Comparison of ENCODE assay signal across 8 mouse cellular contexts in genomic region chr13:59820114-59820513, GRCm38 (mm10). TPM values are rescaled to one million over a fixed set of nuclear protein-coding genes. Genes with fewer than 3 reads are reported as not detected.
DNase-seq lines count a peak whose midpoint lies in the region; ATAC-seq lines count a peak whose summit lies in the region.

No protein-coding gene starts in this region.

- no peak overlapping the region for H3K9ac ChIP-seq in forebrain, embryonic 12.5 days
- no peak overlapping the region for H3K9ac ChIP-seq in intestine, embryonic 15.5 days

- H3K9me3 ChIP-seq in forebrain, embryonic 12.5 days, result no peaks in the 10 kb centered on the region
- no peaks in the 10 kb centered on the region for H3K9me3 ChIP-seq in intestine, embryonic 15.5 days

- no peak overlapping the region for H3K27ac ChIP-seq in forebrain, embryonic 12.5 days
- H3K27ac ChIP-seq in intestine, embryonic 15.5 days, result no peak overlapping the region

- peaks cover 34% of the 10 kb centered on the region for H3K4me1 ChIP-seq in forebrain, embryonic 12.5 days
- H3K4me1 ChIP-seq in intestine, embryonic 15.5 days (replicated peaks), result peaks cover 21% of the 10 kb centered on the region

- ATAC-seq in forebrain, embryonic 12.5 days (ENCODE audit: low FRiP score), result no peak
- ATAC-seq in intestine, embryonic 15.5 days, result no peak

- H3K4me3 ChIP-seq in forebrain, embryonic 12.5 days (replicated peaks), result no peak overlapping the region
- H3K4me3 ChIP-seq in intestine, embryonic 15.5 days (replicated peaks), result no peak overlapping the region

- H3K4me2 ChIP-seq in forebrain, embryonic 12.5 days, result peak overlapping the region; percentile 8; the same call in 1 of the 2 replicates
- peak overlapping the region; percentile 29 for H3K4me2 ChIP-seq in intestine, embryonic 15.5 days (replicated peaks)

- DNase-seq in adrenal gland, postnatal 14 days, result peak; percentile 49
- no peak for DNase-seq in adrenal gland, adult 8-10 months
- peak; percentile 68 for DNase-seq in lung, postnatal 36 days
- DNase-seq in left cerebral cortex, postnatal 36 days (ENCODE audit: low spot score in 2 of 2), result no peak
- DNase-seq in urinary bladder, adult 18-20 months (ENCODE audit: low spot score in 2 of 2), result no peak
- DNase-seq in gastrocnemius, postnatal 4 days (ENCODE audit: low spot score in 2 of 2), result no peak

- H3K36me3 ChIP-seq in forebrain, embryonic 12.5 days (replicated peaks), result peaks cover 27% of the 10 kb centered on the region
- peaks cover 8% of the 10 kb centered on the region; the same call in 1 of the 2 replicates for H3K36me3 ChIP-seq in intestine, embryonic 15.5 days

- 84% methylated on average over 4 of the region's 4 CpGs for WGBS in forebrain, embryonic 12.5 days
- WGBS in intestine, embryonic 15.5 days, result 65% methylated on average over 4 of the region's 4 CpGs

- H3K27me3 ChIP-seq in forebrain, embryonic 12.5 days, result no peaks in the 10 kb centered on the region
- H3K27me3 ChIP-seq in intestine, embryonic 15.5 days (replicated peaks), result no peaks in the 10 kb centered on the region

- intact Hi-C loops in left cerebral cortex, postnatal 36 days (cut with DNase I), result no loop called here

RNA-seq across cellular contexts. Expression of gene Tut7, which starts 2.8 kb away (rescaled TPM):
- total RNA-seq in adrenal gland, postnatal 14 days (2021), result 67.8 and 79.4 TPM in 2 replicates
- 10 to 100 TPM; 68.7 to 86.7 (median 74.9) TPM for total RNA-seq in adrenal gland, adult 8-10 months (2022)
- 63.8 and 64.2 TPM in 2 replicates for polyA plus RNA-seq in forebrain, embryonic 12.5 days (2016; fragmentation: Nextera tagmentation; extraction: Ambion mirVana)
- polyA plus RNA-seq in intestine, embryonic 15.5 days (2015; fragmentation: Nextera tagmentation; extraction: Ambion mirVana), result 41.7 and 43.6 TPM in 2 replicates
- 10 to 100 TPM; 56.0 to 66.8 TPM for total RNA-seq in left cerebral cortex, postnatal 36 days (2021)
- total RNA-seq in gastrocnemius, postnatal 4 days (2021), result 10 to 100 TPM; 53.7 to 65.8 TPM

RNA-seq across cellular contexts. Expression of gene Gm49354, which starts 38.1 kb away (rescaled TPM):
- total RNA-seq in adrenal gland, postnatal 14 days (2021), result not detected in 2 replicates
- total RNA-seq in adrenal gland, adult 8-10 months (2022), result not detected
- not detected in 2 replicates for polyA plus RNA-seq in forebrain, embryonic 12.5 days (2016; fragmentation: Nextera tagmentation; extraction: Ambion mirVana)
- not detected in 2 replicates for polyA plus RNA-seq in intestine, embryonic 15.5 days (2015; fragmentation: Nextera tagmentation; extraction: Ambion mirVana)
- not detected for total RNA-seq in left cerebral cortex, postnatal 36 days (2021)
- not detected for total RNA-seq in gastrocnemius, postnatal 4 days (2021)

RNA-seq across cellular contexts. Expression of gene Isca1, which starts 50.5 kb away (rescaled TPM):
- 136 and 140 TPM in 2 replicates for total RNA-seq in adrenal gland, postnatal 14 days (2021)
- total RNA-seq in adrenal gland, adult 8-10 months (2022), result 10 to 100 TPM; 66.6 to 87.4 (median 84.9) TPM
- polyA plus RNA-seq in forebrain, embryonic 12.5 days (2016; fragmentation: Nextera tagmentation; extraction: Ambion mirVana), result 111 and 113 TPM in 2 replicates
- polyA plus RNA-seq in intestine, embryonic 15.5 days (2015; fragmentation: Nextera tagmentation; extraction: Ambion mirVana), result 114 and 117 TPM in 2 replicates
- total RNA-seq in left cerebral cortex, postnatal 36 days (2021), result 100 to 1,000 TPM; 146 to 158 TPM
- total RNA-seq in gastrocnemius, postnatal 4 days (2021), result 10 to 100 TPM; 86.8 to 91.1 TPM

Comparison
In these comparisons a context has a peak if more than half of its experiments do, and no peak if none do; other contexts are left out.
1. DNase-seq: peak in adrenal gland, postnatal 14 days (single experiment) and lung, postnatal 36 days (single experiment); none in adrenal gland, adult 8-10 months (single experiment), left cerebral cortex, postnatal 36 days (0 of 2), urinary bladder, adult 18-20 months (0 of 2) and gastrocnemius, postnatal 4 days (0 of 2).